Mouse (Mus musculus) erythroid progenitor cell, adult 5-6 weeks (primary cell): ENCODE measurements around the gene Fam162a. TPM values are rescaled to one million over a fixed set of nuclear protein-coding genes. Genes with fewer than 3 reads are reported as not detected.
"Not testable (repeated sequence)": the region's sequence is repeated elsewhere in the genome, so short reads cannot be mapped to it uniquely, and the experiment has no call there.

Experiments used
- ATAC-seq: replicated peaks from 2 replicates; pipeline ENCODE4 v1.8.0; 2016; ENCODE audit warnings: moderate number of reproducible peaks, mild to moderate bottlenecking, moderate TSS enrichment, inconsistent platforms; ENCODE audit not compliant: poor library complexity, low FRiP score, severe bottlenecking
- total RNA-seq, 2 experiments: library from RNA; stranded (forward) in 1 of 2; stranded (reverse) in 1 of 2; fragments of 150-400 nt in 1 of 2; fragments of 186-747, 209-891 nt in 1 of 2; gene quantifications; 2 replicates each; pipeline versions ENCODE4 v1.2.3 to v1.2.4; 2015 to 2017; ENCODE audit warnings: low replicate concordance in 2 of 2

The Fam162a gene
- total RNA-seq, 2 experiments from 2014 or later: 15.1 to 24.8 TPM

DNA sequence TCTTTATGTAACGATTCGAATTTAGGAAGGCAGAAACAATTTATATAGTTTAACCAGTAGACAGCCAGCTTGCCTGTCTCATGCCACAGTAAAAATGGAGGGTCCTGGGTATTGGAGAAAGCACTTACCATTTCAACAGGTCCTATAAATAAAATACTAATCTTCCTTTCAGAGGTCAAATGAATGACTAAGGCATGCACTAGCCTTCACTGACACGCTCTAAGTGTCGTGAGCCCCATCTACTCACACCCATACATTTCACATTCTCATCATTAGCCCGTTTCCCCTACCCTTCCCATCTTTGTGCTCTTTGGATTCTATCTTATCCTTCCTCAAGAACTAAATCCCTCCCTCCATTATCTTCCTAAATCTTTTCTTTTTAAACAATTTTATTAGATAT, 6.5 kb downstream of the Fam162a start:
- no peak for ATAC-seq

- ATAC-seq: no peak
Observed at GRCm38 (mm10) chr16:36063315-36063714, 8.1 kb downstream of the Fam162a start.

GRCm38 (mm10) chr16:36062534-36062933, 8.9 kb downstream of the Fam162a start:
- not testable (repeated sequence) for ATAC-seq

- no peak for ATAC-seq
Observed at GRCm38 (mm10) chr16:36057933-36058475, 13.4 kb downstream of the Fam162a start.

DNA sequence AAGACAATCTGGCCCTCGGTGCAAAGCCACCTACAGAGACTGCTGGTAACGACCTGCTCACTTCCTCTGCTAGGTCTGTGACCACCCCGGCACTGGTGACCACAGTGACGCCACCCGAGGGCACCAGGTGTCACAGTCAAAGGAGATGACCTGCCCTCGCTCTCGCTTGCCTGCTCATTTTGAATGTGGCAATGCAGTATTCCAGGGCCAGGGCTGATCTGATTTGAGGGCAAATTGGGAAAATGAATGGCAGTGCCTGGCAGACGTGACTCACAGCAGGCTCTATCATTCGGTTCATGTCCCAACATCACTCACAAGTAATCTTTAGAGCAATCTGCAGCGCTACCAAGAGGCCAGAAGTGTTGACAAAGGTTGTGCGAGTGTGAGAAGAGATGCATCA, 15.0 kb downstream of the Fam162a start:
- ATAC-seq: no peak

- no peak for ATAC-seq
Observed at GRCm38 (mm10) chr16:36054920-36055319, 16.5 kb downstream of the Fam162a start.

DNA sequence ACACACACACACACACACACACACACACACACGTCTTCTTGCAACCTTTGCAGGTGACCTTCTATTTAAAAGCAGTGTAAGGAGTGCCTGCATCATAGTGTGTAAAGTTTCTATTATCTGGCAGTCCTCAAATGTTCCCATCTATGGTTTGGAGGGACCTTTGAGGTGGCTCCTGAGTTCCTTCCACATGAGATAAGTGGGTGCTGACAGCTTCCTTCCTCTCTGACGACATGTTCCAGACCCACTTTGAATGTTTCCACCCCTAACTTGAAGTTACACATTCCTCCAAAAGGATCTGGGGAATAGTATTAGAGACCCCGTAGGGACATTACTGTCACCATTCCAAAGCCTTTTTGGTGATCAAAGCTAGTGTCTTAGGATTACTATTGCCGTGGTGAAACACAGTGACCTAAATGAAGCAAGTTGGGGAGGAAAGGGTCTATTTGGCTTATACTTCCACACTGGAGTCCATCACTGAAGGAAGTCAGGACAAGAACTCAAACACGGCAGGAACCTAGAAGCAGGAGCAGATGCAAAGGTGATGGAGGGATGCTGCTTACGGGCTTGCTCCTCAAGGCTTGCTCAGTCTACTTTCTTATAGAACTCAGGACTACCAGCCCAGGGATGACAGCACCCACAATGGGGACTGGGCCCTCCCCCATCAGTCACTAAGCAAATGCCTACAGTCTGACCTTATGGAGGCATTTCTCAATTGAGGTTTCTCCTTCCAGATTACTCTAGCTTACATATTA, 17.7 kb downstream of the Fam162a start:
- ATAC-seq: no peak

- no peak for ATAC-seq
Observed at GRCm38 (mm10) chr16:36051491-36051890, 19.9 kb downstream of the Fam162a start.

DNA sequence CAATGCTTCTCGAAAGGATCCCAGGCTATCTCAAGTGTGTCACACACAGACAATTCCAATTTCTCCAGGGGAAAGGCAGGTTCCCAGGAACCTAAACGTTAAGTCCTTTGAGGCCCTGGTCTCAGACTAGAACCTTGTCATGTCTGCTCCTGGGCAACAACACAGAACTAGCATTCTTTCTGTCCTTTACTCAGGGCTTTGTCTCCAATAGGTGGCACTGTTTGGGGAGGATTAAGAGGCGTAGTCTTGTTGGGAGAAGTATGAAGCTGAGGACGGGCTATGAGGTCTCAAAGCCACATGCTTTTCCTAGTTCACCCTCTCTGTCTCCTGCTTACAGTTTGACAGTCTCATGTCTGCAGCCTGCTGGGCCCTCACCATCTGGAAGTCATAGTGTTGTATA, 23.9 kb downstream of the Fam162a start:
- ATAC-seq: no peak

DNA sequence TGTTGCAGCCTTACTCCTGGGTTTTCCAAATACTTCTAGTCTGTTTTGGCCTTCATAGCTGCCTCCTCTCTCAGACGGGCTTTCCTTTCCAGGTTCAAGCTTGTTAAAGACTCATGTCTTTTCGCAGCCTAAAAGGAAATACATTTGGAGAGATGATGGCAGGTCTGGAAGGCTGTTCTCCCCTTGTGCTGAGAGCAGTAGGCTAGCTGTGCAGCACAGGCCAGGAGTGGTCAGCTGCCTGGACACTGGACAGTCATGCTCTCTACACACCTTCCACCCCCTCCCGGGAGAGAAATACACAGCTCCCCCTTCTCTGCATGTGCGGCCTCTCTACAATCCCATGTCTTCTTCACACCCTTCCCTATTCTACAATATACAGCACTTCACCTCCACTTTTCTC, 27.4 kb downstream of the Fam162a start:
- no peak for ATAC-seq

DNA sequence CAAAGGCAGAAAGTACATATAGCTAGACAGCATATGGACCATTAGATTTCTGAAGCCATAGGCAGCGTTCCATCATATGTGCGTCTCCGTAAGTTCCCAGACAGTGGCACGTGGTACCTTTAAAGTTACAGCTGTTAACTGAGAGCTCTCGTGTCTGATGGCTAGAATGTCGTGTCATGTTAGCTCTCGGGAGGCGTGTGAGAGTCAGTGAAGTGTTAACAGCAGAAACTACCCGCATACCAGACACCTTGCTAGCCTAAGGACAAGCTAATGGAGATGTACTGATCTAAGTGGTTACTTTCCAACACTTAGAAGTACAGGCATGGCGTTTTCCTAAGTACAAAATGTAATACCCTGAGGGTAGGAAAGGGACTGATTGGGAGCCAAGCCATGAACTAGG, 28.3 kb downstream of the Fam162a start:
- ATAC-seq: no peak

DNA sequence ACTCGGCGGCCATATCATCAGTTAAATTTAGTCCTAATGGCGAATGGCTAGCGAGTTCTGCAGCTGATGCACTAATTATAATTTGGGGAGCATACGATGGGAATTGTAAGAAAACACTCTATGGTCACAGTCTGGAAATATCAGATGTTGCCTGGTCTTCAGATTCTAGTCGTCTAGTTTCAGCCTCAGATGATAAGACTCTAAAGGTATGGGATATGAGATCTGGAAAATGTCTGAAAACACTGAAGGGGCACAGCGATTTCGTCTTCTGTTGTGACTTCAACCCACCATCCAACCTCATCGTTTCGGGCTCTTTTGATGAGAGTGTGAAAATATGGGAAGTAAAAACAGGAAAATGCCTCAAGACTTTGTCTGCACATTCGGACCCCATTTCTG, 29.8 kb downstream of the Fam162a start:
- ATAC-seq: no peak

- ATAC-seq: peak; percentile 93
Observed at GRCm38 (mm10) chr16:36040640-36041624, 30.5 kb downstream of the Fam162a start, which contains the start of gene Wdr5b. Gene Wdr5b (plus strand): TSS chr16:36041190.

GRCm38 (mm10) chr16:36028120-36028519, 43.3 kb downstream of the Fam162a start:
- not testable (repeated sequence) for ATAC-seq

DNA sequence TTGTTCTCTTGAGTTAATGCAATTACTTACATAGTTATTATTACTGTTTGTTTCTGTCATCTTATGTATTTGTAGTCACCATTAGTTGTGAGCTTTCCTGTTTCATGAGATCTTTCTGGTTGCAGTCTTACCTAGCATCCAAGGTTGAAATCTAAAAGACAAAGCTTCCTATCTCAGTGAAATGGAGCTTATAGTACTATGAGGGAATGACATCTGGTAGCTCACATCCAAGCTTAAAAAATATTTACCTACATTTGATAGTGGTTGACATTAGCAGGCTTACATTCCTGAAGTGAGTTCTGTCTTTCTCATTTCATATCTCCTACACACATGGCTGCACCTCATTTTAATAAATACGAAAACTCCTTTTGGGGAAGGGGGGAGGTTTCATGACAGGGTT, 55.1 kb downstream of the Fam162a start:
- no peak for ATAC-seq

GRCm38 (mm10) chr16:36008396-36008795, 63.0 kb downstream of the Fam162a start:
- ATAC-seq: no peak

- ATAC-seq: not testable (repeated sequence)
Observed at GRCm38 (mm10) chr16:35998852-35999251, 72.5 kb downstream of the Fam162a start.
